Mouse (Mus musculus) E14TG2a.4 (cell line): ENCODE measurements around the gene Gm8113.
"Not testable (repeated sequence)": the region's sequence is repeated elsewhere in the genome, so short reads cannot be mapped to it uniquely, and the experiment has no call there.

ENCODE experiments used
- CTCF ChIP-seq: conservative IDR thresholded peaks from 2 replicates; pipeline ENCODE4 v1.5.1; 2014; ENCODE audit warnings: low read length
- NANOG ChIP-seq: IDR thresholded peaks from 2 replicates; pipeline ENCODE4 v1.6.1; 2014; ENCODE audit warnings: borderline replicate concordance, low read length, mixed read lengths
- POU5F1 ChIP-seq: IDR thresholded peaks from 2 replicates; pipeline ENCODE4 v1.6.1; 2014; ENCODE audit warnings: low read length, borderline replicate concordance

DNA sequence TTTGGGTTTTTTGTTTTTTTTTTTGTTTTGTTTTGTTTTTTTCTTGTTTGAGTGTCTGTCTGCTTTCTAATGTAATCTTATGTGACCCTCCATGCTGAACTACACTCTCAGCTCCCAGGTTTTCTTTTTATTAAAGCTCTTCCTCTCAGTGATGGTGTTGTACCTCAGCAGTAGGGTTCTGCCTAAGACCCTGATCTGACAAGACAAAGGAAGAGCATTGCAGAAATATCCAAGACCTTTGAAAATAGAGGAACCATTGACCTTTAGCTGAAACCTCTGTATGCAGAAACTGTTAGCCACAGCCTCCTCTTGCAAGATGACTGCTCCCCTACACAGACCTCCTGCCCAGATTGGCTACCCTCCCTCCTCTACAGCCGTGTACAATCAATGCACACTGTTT lies 39.0 kb upstream of the Gm8113 start:
- TF ChIP-seq CTCF, POU5F1, NANOG: not testable (repeated sequence)
